Mouse (Mus musculus) CH12.LX (cell line): ENCODE measurements around the gene Ttc34. TPM values are rescaled to one million over a fixed set of nuclear protein-coding genes. Genes with fewer than 3 reads are reported as not detected.

ENCODE experiments used
- DNase-seq: peaks from one replicate; pipeline ENCODE4 v3.0.0-alpha.2; 2013; ENCODE audit errors: extremely low read depth
- H3K27ac ChIP-seq: 2 replicates; pipeline ENCODE4 v1.5.1; 2012; ENCODE audit warnings: low read depth, mild to moderate bottlenecking, control low read depth, moderate library complexity; ENCODE audit not compliant: insufficient read depth
- H3K27me3 ChIP-seq: replicated peaks from 2 replicates; pipeline ENCODE3; 2012; ENCODE audit warnings: inconsistent platforms
- H3K36me3 ChIP-seq, 2 experiments: replicated peaks in 1 of 2; 2 replicates each; pipeline versions ENCODE3 to v1.6.1; 2012; ENCODE audit warnings: inconsistent platforms in 1 of 2, low read length in 1 of 2, mild to moderate bottlenecking in 1 of 2, mixed read lengths in 1 of 2, moderate library complexity in 1 of 2; ENCODE audit not compliant: control insufficient read depth in 1 of 2, insufficient read depth in 1 of 2
- H3K4me1 ChIP-seq, 2 experiments: 2 replicates each; pipeline ENCODE4 v1.6.1; 2012; ENCODE audit warnings: inconsistent platforms in 1 of 2, moderate library complexity in 1 of 2; ENCODE audit not compliant: insufficient read depth in 2 of 2, control insufficient read depth in 1 of 2
- H3K4me2 ChIP-seq: 2 replicates; pipeline ENCODE4 v1.6.1; 2012; ENCODE audit warnings: low read depth, mild to moderate bottlenecking, control low read depth; ENCODE audit not compliant: poor library complexity, insufficient read depth, severe bottlenecking
- H3K4me3 ChIP-seq, 3 experiments: fragments of 150-350 bp in 1 of 3; sonication (generic) in 1 of 3; replicated peaks in 1 of 3; 2 replicates each; pipeline versions ENCODE3 to v1.5.1; 2011 to 2012; ENCODE audit warnings: low read depth in 2 of 3, low read length in 2 of 3, mild to moderate bottlenecking in 2 of 3, moderate library complexity in 2 of 3, control low read depth in 1 of 3, improper control_type of control experiment in 1 of 3, inconsistent platforms in 1 of 3, mixed read lengths in 1 of 3; ENCODE audit not compliant: poor library complexity in 1 of 3
- H3K79me2 ChIP-seq: replicated peaks from 2 replicates; pipeline ENCODE4 v1.6.1; 2012; ENCODE audit warnings: mild to moderate bottlenecking, moderate library complexity; ENCODE audit not compliant: control insufficient read depth, poor library complexity, insufficient read depth, severe bottlenecking; ENCODE audit errors: extremely low read depth
- H3K9ac ChIP-seq: 2 replicates; pipeline ENCODE4 v1.6.1; 2012; ENCODE audit warnings: low read depth, mild to moderate bottlenecking, control low read depth, moderate library complexity; ENCODE audit not compliant: insufficient read depth
- H3K9me3 ChIP-seq: replicated peaks from 2 replicates; pipeline ENCODE3; 2012; ENCODE audit warnings: low read length, inconsistent platforms, mixed read lengths
- CTCF ChIP-seq, 2 experiments: IDR thresholded peaks in 1 of 2; conservative IDR thresholded peaks in 1 of 2; 2 replicates each; pipeline ENCODE4 v1.5.1; 2011 to 2012; ENCODE audit warnings: low read depth in 2 of 2, low read length in 2 of 2, improper control_type of control experiment in 1 of 2, inconsistent platforms in 1 of 2, mild to moderate bottlenecking in 1 of 2, moderate library complexity in 1 of 2
- E2F4 ChIP-seq: IDR thresholded peaks from 2 replicates; pipeline ENCODE4 v1.6.1; 2011; ENCODE audit warnings: low read depth, low read length, improper control_type of control experiment; ENCODE audit not compliant: insufficient replicate concordance
- ELF1 ChIP-seq: IDR thresholded peaks from 2 replicates; pipeline ENCODE4 v1.6.1; 2014; ENCODE audit warnings: low read depth, mild to moderate bottlenecking, inconsistent platforms, low read length, improper control_type of control experiment
- EP300 ChIP-seq: IDR thresholded peaks from 2 replicates; pipeline ENCODE4 v1.6.1; 2011; ENCODE audit warnings: low read length, improper control_type of control experiment
- ETS1 ChIP-seq: conservative IDR thresholded peaks from 2 replicates; pipeline ENCODE4 v1.6.1; 2012; ENCODE audit warnings: low read depth, mild to moderate bottlenecking, inconsistent platforms, low read length, improper control_type of control experiment, moderate library complexity
- JUN ChIP-seq: IDR thresholded peaks from 2 replicates; pipeline ENCODE4 v1.6.1; 2011; ENCODE audit warnings: low read depth, mild to moderate bottlenecking, low read length, improper control_type of control experiment, moderate library complexity; ENCODE audit not compliant: insufficient read depth
- KAT2A ChIP-seq: IDR thresholded peaks from 2 replicates; pipeline ENCODE4 v1.6.1; 2012; ENCODE audit warnings: low read length, improper control_type of control experiment, inconsistent platforms; ENCODE audit not compliant: insufficient replicate concordance
- MAFK ChIP-seq: IDR thresholded peaks from 2 replicates; pipeline ENCODE4 v1.6.1; 2011; ENCODE audit warnings: low read length, improper control_type of control experiment; ENCODE audit not compliant: insufficient replicate concordance
- MAX ChIP-seq: IDR thresholded peaks from 2 replicates; pipeline ENCODE4 v1.6.1; 2011; ENCODE audit warnings: low read length, improper control_type of control experiment
- MAZ ChIP-seq: IDR thresholded peaks from 2 replicates; pipeline ENCODE4 v1.6.1; 2012; ENCODE audit warnings: low read depth, mild to moderate bottlenecking, inconsistent platforms, low read length, improper control_type of control experiment, moderate library complexity
- MXI1 ChIP-seq: IDR thresholded peaks from 2 replicates; pipeline ENCODE4 v1.6.1; 2011; ENCODE audit warnings: mild to moderate bottlenecking, low read depth, low read length, improper control_type of control experiment
- PAX5 ChIP-seq: IDR thresholded peaks from 2 replicates; pipeline ENCODE4 v1.6.1; 2012; ENCODE audit warnings: low read length, inconsistent platforms, mixed read lengths
- RAD21 ChIP-seq: IDR thresholded peaks from 2 replicates; pipeline ENCODE4 v1.6.1; 2011; ENCODE audit warnings: low read depth, mild to moderate bottlenecking, low read length, improper control_type of control experiment, moderate library complexity
- RCOR1 ChIP-seq: conservative IDR thresholded peaks from 2 replicates; pipeline ENCODE4 v1.6.1; 2012; ENCODE audit warnings: low read depth, mild to moderate bottlenecking, inconsistent platforms, low read length, improper control_type of control experiment
- SIN3A ChIP-seq: IDR thresholded peaks from 2 replicates; pipeline ENCODE4 v1.6.1; 2012; ENCODE audit warnings: low read length, improper control_type of control experiment, inconsistent platforms
- SMC3 ChIP-seq: IDR thresholded peaks from 2 replicates; pipeline ENCODE4 v1.6.1; 2011; ENCODE audit warnings: low read depth, low read length, improper control_type of control experiment
- UBTF ChIP-seq: IDR thresholded peaks from 2 replicates; pipeline ENCODE4 v1.6.1; 2012; ENCODE audit warnings: low read depth, mild to moderate bottlenecking, inconsistent platforms, low read length, improper control_type of control experiment, moderate library complexity
- USF1 ChIP-seq: IDR thresholded peaks from 2 replicates; pipeline ENCODE4 v1.6.1; 2014; ENCODE audit warnings: low read depth, mild to moderate bottlenecking, inconsistent platforms, low read length, improper control_type of control experiment
- USF2 ChIP-seq: conservative IDR thresholded peaks from 2 replicates; pipeline ENCODE4 v1.6.1; 2011; ENCODE audit warnings: low read depth, low read length, improper control_type of control experiment
- ZMIZ1 ChIP-seq: IDR thresholded peaks from 2 replicates; pipeline ENCODE4 v1.6.1; 2012; ENCODE audit warnings: low read depth, mild to moderate bottlenecking, inconsistent platforms, low read length, improper control_type of control experiment
- ZNF384 ChIP-seq: IDR thresholded peaks from 2 replicates; pipeline ENCODE4 v1.6.1; 2012; ENCODE audit warnings: low read depth, low read length, improper control_type of control experiment, inconsistent platforms
- dilution Hi-C: fragments of 300-500 bp; cut with MboI; formaldehyde crosslinking; loops from 2 replicates; pipeline ENCODE4 v1.14.3; 2020; ENCODE audit warnings: low sequenced_read_pairs; ENCODE audit not compliant: extremely low pct_unique_long_range_greater_than_20kb, extremely low pct_ligation_motif_present
- in situ Hi-C: fragments of 300-500 bp; cut with MboI; formaldehyde crosslinking; loops from 3 replicates; pipeline ENCODE4 v1.14.3; 2019; ENCODE audit warnings: low sequenced_read_pairs, low pct_ligation_motif_present, low pct_unique_long_range_greater_than_20kb, mixed read lengths
- polyA plus RNA-seq: library from polyadenylated mRNA; unstranded; fragments of >175 nt; gene quantifications from 2 replicates; pipeline ENCODE4 v1.2.1, GENCODE M21; 2012; ENCODE audit warnings: low read depth; ENCODE audit not compliant: insufficient read length
- total RNA-seq, 2 experiments: library from RNA; depleted of rRNA; stranded (reverse); fragments of 300-350 nt in 1 of 2; fragments of >200 nt in 1 of 2; gene quantifications; 2 replicates each; pipeline ENCODE4 v1.2.3; 2012 to 2014

Gene Ttc34
- total and polyA plus RNA-seq, 3 experiments = not detected

GRCm38 (mm10) chr4:154887593-154888250, 50.5 kb downstream of the Ttc34 start:
- no peak overlapping the region for H3K27ac ChIP-seq
- dilution Hi-C loops = loop anchor here (25.0 kb wide), 1 partner anchor 150 kb away; no protein-coding TSS in a partner anchor
- no peaks in the 10 kb centered on the region for H3K36me3 ChIP-seq
- no peak for DNase-seq
- TF ChIP-seq SIN3A (no peak), MAZ (no peak), ZNF384 (no peak), MAFK (no peak), ETS1 (no peak), SMC3 (no peak), E2F4 (no peak), MXI1 (no peak), ZMIZ1 (no peak), JUN (no peak), EP300 (no peak), UBTF (no peak), USF2 (no peak), ELF1 (no peak), USF1 (no peak), KAT2A (no peak)
- in situ Hi-C loops = loop anchor here (10.0 kb wide), 1 partner anchor 357 kb away; the partner anchor contains the start of gene Faap20
- H3K9me3 ChIP-seq = no peaks in the 10 kb centered on the region
- peaks cover 17% of the 10 kb centered on the region for H3K27me3 ChIP-seq
- H3K4me3 ChIP-seq = no peak overlapping the region
- H3K79me2 ChIP-seq = no peaks in the 10 kb centered on the region
- no peak overlapping the region for H3K9ac ChIP-seq
- H3K4me1 ChIP-seq = peaks cover 0 to 10% of the 10 kb centered on the region in 2 experiments; a peak in 3 of 4 replicates
- H3K4me2 ChIP-seq = no peak overlapping the region

- dilution Hi-C loops = loop anchor here (25.0 kb wide), 1 partner anchor 146 kb away; no protein-coding TSS in a partner anchor
- H3K4me3 ChIP-seq = no peak overlapping the region
Measured at GRCm38 (mm10) chr4:154890887-154891286, 53.6 kb downstream of the Ttc34 start.

More at GRCm38 (mm10) chr4:154890887-154891286, 53.6 kb downstream of the Ttc34 start:
- peaks cover 0 to 6% of the 10 kb centered on the region in 2 experiments; a peak in 3 of 4 replicates for H3K4me1 ChIP-seq
- no peaks in the 10 kb centered on the region for H3K36me3 ChIP-seq
- H3K9me3 ChIP-seq = no peaks in the 10 kb centered on the region
- H3K27me3 ChIP-seq = peaks cover 11% of the 10 kb centered on the region
- no peak for TF ChIP-seq EP300
- no peak for TF ChIP-seq PAX5
- TF ChIP-seq RCOR1 = no peak
- TF ChIP-seq MAZ = no peak
- no peak for TF ChIP-seq RAD21
- TF ChIP-seq USF1 = no peak
- no peak for TF ChIP-seq ZMIZ1
- no peak for TF ChIP-seq UBTF
- no peak for TF ChIP-seq CTCF (conservative IDR thresholded peaks at IDR 0.05 in 1 of 2, IDR thresholded peaks at IDR 0.05 in 1 of 2; ENCODE audit: low read depth in 2 of 2, low read length in 2 of 2)
- no peak for TF ChIP-seq MAX
- TF ChIP-seq MAFK = no peak
- no peak overlapping the region for H3K4me2 ChIP-seq
- in situ Hi-C loops = no loop called here
- no peak overlapping the region for H3K27ac ChIP-seq
- no peaks in the 10 kb centered on the region for H3K79me2 ChIP-seq
- no peak for DNase-seq
- H3K9ac ChIP-seq = no peak overlapping the region
